Mouse (Mus musculus) kidney, embryonic 14.5 days (tissue): ENCODE results near the gene Tbx4. TPM values are rescaled to one million over a fixed set of nuclear protein-coding genes. Genes with fewer than 3 reads are reported as not detected.
A peak's percentile ranks its signal among the peaks of the same experiment; 100 is the strongest.

Experiments
- ATAC-seq: fragments of 200-750 bp; cut with Nextera tagmentation; 2 replicates; pipeline ENCODE4 v1.8.0; 2017; ENCODE audit warnings: moderate number of reproducible peaks, mild to moderate bottlenecking, moderate TSS enrichment, moderate library complexity; ENCODE audit not compliant: low FRiP score, low TSS enrichment
- H3K27ac ChIP-seq: fragments of 300-500 bp; sonication (generic); 2 replicates; pipeline ENCODE4 v1.5.1; 2014; ENCODE audit warnings: low read depth, mild to moderate bottlenecking, low read length, moderate library complexity, mixed read lengths
- H3K27me3 ChIP-seq: fragments of 300-500 bp; sonication (generic); 2 replicates; pipeline ENCODE4 v1.6.1; 2014; ENCODE audit warnings: mild to moderate bottlenecking, low read length; ENCODE audit not compliant: control insufficient read depth, insufficient read depth
- H3K36me3 ChIP-seq: fragments of 300-500 bp; sonication (generic); 2 replicates; pipeline ENCODE4 v1.6.1; 2014; ENCODE audit warnings: low read length, mixed read lengths; ENCODE audit not compliant: control insufficient read depth, insufficient read depth
- H3K4me1 ChIP-seq: fragments of 300-500 bp; sonication (generic); 2 replicates; pipeline ENCODE4 v1.6.1; 2014; ENCODE audit warnings: low read length, mixed read lengths; ENCODE audit not compliant: control insufficient read depth, insufficient read depth
- H3K4me2 ChIP-seq: fragments of 300-500 bp; sonication (generic); replicated peaks from 2 replicates; pipeline ENCODE4 v1.6.1; 2014; ENCODE audit warnings: low read depth, mild to moderate bottlenecking, low read length
- H3K4me3 ChIP-seq: fragments of 300-500 bp; sonication (generic); 2 replicates; pipeline ENCODE4 v1.5.1; 2014; ENCODE audit warnings: mild to moderate bottlenecking, low read length
- H3K9ac ChIP-seq: fragments of 300-500 bp; sonication (generic); 2 replicates; pipeline ENCODE4 v1.6.1; 2014; ENCODE audit warnings: low read depth, mild to moderate bottlenecking, low read length, moderate library complexity
- H3K9me3 ChIP-seq: fragments of 300-500 bp; sonication (generic); 2 replicates; pipeline ENCODE4 v1.6.1; 2016; ENCODE audit warnings: low read length; ENCODE audit not compliant: control insufficient read depth
- WGBS: fragments of 180-500 bp; shearing (Covaris S2); extraction: QIAGEN DNeasy Blood & Tissue Kit; methylation state at CpG from one replicate; pipeline ENCODE4 v1.1.7; 2014; 5-methylcytosine and 5-hydroxymethylcytosine counted together
- polyA plus RNA-seq: library from polyadenylated mRNA; unstranded; fragments of >200 nt; fragmentation: Nextera tagmentation; extraction: Ambion mirVana; gene quantifications from 2 replicates; pipeline ENCODE4 v1.2.1, GENCODE M21; 2014

Tbx4 gene
- polyA plus RNA-seq, 1 experiment from 2014 or later = not detected

DNA sequence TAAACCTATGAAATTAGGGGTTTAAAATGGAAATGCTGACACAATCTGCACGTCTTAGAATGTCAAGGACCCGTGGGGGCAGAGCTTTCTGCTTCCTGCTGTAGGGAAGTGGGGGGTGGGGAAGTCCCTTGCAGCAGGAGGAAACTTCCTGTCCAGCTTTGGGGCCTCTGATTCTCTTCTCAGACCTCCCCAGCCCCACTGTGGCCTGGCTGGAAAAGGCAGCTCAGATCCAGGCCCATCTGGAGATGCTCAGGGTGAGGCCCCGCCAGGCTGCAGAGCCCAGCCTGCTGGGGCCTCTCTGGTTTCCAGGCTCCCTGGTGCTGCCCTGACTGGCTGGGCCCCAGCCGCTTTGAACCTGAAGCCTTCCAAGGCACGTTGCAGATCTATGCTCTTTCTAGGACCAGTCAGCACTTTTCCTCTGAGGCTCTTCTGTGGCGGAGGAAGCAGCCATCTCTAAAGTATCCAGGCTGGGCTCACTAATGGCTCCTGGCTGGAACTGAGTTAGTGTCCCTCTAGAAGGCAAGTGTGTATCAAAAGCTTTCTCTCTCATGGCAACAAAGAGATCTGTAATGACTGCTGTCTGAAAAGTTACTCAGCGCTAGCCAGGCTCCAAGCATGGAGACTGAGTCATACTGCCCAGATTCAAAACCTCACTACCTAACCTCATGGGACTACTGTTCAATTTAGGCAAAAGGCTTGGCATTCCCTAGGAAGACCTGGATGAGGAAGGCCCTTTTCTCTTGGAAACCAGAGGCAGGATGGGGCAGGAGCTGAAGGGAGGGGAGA is 55.8 kb downstream of the Tbx4 start:
- H3K9me3 ChIP-seq = no peaks in the 10 kb centered on the region
- peak; percentile 43; the same call in 1 of the 2 replicates for ATAC-seq
- H3K27ac ChIP-seq = peak overlapping the region; percentile 53; the same call in 1 of the 2 replicates
- H3K4me1 ChIP-seq = peaks cover 6% of the 10 kb centered on the region; the same call in 1 of the 2 replicates
- 0 out of 2 replicates have a peak overlapping the region, but pooled peaks have one; percentile 13 for H3K9ac ChIP-seq
- no peak overlapping the region for H3K4me3 ChIP-seq
- no peak overlapping the region for H3K4me2 ChIP-seq
- no peaks in the 10 kb centered on the region for H3K36me3 ChIP-seq
- no peaks in the 10 kb centered on the region for H3K27me3 ChIP-seq
- 31% methylated on average over 7 of the region's 7 CpGs for WGBS

DNA sequence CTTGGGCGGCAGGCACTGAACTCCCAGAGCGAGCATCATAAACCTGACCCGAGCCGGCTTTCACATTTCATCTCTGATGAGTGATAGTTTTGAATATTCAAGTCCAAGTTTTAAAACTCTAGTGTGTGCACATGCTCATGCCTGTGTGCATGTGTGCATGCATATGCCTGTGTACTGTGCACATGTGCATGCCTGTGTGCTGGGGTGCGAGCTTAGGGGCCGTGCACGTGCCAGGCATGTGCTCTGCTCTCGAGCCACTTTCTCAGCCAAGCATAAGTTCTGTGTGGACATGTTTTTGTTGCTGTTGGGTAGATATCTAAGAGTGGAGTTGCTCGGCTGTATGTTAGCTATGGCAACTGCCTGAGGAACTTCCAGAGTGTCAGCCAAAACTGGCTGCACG is 62.5 kb downstream of the Tbx4 start:
- H3K27ac ChIP-seq = no peak overlapping the region
- H3K4me2 ChIP-seq = no peak overlapping the region
- no peaks in the 10 kb centered on the region for H3K27me3 ChIP-seq
- no peak for ATAC-seq
- no peaks in the 10 kb centered on the region for H3K4me1 ChIP-seq
- no peaks in the 10 kb centered on the region for H3K9me3 ChIP-seq
- H3K9ac ChIP-seq = no peak overlapping the region
- no peaks in the 10 kb centered on the region for H3K36me3 ChIP-seq
- WGBS = 86% methylated on average over 10 of the region's 10 CpGs
- H3K4me3 ChIP-seq = no peak overlapping the region

DNA sequence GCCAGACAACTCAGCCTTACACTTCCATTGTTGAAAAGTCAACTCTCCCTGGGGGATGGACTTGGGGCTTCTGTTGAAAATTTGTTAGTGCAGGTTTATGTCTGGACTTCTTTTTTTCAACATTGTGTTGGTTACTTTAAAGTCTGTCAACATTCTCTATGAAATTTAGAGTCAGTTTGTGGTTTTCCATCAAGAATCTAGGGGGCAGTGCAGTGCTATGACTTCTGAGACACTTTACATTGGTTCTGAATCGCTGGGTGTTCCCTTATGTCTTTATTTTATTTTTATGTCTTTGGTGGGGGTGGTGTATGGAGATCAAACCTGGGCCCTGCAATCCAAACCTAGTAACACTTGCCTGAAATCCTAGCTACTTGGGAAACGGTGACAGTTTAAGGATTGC is 63.5 kb downstream of the Tbx4 start:
- H3K27me3 ChIP-seq = no peaks in the 10 kb centered on the region
- no peak overlapping the region for H3K4me2 ChIP-seq
- no peak overlapping the region for H3K27ac ChIP-seq
- 69% methylated on average over 2 of the region's 2 CpGs for WGBS
- ATAC-seq = no peak
- no peak overlapping the region for H3K9ac ChIP-seq
- no peaks in the 10 kb centered on the region for H3K36me3 ChIP-seq
- no peaks in the 10 kb centered on the region for H3K4me1 ChIP-seq
- no peak overlapping the region for H3K4me3 ChIP-seq
- no peaks in the 10 kb centered on the region for H3K9me3 ChIP-seq

DNA sequence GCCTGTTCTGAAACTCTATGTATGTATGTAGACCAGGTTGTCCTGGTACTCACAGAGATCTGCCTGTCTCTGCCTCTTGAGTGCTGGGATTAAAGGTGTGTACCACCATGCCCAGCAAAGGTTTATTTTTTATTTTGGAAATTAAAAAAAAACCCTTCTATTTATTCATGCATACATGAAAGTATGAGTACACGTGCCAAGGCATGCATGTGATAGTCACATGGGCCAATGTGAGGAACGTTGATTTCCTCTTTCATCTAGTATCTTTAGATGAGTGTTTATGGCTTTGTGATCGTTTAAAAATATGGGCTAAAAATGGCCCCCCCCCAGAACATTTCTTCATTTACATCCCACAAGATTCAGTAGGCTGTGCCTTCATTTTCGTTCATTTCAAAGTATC is 66.3 kb downstream of the Tbx4 start:
- Histone ChIP-seq H3K9me3 (no peaks in the 10 kb centered on the region), H3K9ac (no peak overlapping the region), H3K4me3 (no peak overlapping the region), H3K4me2 (no peak overlapping the region), H3K27ac (no peak overlapping the region), H3K4me1 (no peaks in the 10 kb centered on the region), H3K36me3 (no peaks in the 10 kb centered on the region), H3K27me3 (no peaks in the 10 kb centered on the region)
- 90% methylated on average over 4 of the region's 4 CpGs for WGBS
- no peak for ATAC-seq

- H3K36me3 ChIP-seq = no peaks in the 10 kb centered on the region
- H3K4me3 ChIP-seq = no peak overlapping the region
- H3K27me3 ChIP-seq = no peaks in the 10 kb centered on the region
- WGBS = 63% methylated on average over 12 of the region's 12 CpGs
- no peaks in the 10 kb centered on the region for H3K9me3 ChIP-seq
- H3K4me2 ChIP-seq = no peak overlapping the region
- no peak for ATAC-seq
- H3K9ac ChIP-seq = no peak overlapping the region
- H3K27ac ChIP-seq = no peak overlapping the region
- no peaks in the 10 kb centered on the region for H3K4me1 ChIP-seq
Measured at GRCm38 (mm10) chr11:85955611-85956010, 69.4 kb downstream of the Tbx4 start.

GRCm38 (mm10) chr11:85956422-85956821 is 70.2 kb downstream of the Tbx4 start:
- no peak overlapping the region for H3K9ac ChIP-seq
- H3K4me3 ChIP-seq = no peak overlapping the region
- ATAC-seq = no peak
- no peaks in the 10 kb centered on the region for H3K9me3 ChIP-seq
- H3K36me3 ChIP-seq = no peaks in the 10 kb centered on the region
- H3K4me1 ChIP-seq = 0 out of 2 replicates have a peak, but pooled peaks cover 4% of the 10 kb centered on the region
- no peaks in the 10 kb centered on the region; the same call in 1 of the 2 replicates for H3K27me3 ChIP-seq
- H3K27ac ChIP-seq = no peak overlapping the region
- H3K4me2 ChIP-seq = no peak overlapping the region
- WGBS = 62% methylated on average over 10 of the region's 10 CpGs

- WGBS = 79% methylated on average over 6 of the region's 6 CpGs
Measured at GRCm38 (mm10) chr11:85956950-85957778, 70.9 kb downstream of the Tbx4 start.

DNA sequence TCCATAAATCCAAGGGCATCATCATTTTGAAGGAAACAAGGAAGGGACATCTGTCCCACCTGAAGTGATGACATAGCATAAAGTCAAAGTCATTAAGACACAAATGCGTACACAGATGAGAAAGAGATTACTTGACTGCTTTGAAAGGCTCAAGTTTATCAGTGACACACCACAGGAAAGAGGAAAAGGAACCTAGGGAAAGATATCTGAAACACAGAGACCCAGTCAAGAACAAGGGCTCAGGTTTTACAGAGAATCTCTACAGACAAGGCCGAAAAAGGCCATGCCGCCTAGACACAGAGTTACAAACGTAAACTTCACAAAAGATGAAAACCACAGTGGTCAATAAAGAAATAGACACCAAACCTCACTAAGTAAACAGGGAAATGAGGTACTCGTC is 73.6 kb downstream of the Tbx4 start:
- H3K27me3 ChIP-seq = no peaks in the 10 kb centered on the region; the same call in 1 of the 2 replicates
- ATAC-seq = no peak
- no peak overlapping the region for H3K27ac ChIP-seq
- H3K4me1 ChIP-seq = 0 out of 2 replicates have a peak, but pooled peaks cover 5% of the 10 kb centered on the region
- no peak overlapping the region for H3K4me2 ChIP-seq
- WGBS = 93% methylated on average over 5 of the region's 5 CpGs
- H3K4me3 ChIP-seq = no peak overlapping the region
- H3K9ac ChIP-seq = no peak overlapping the region
- H3K36me3 ChIP-seq = no peaks in the 10 kb centered on the region
- no peaks in the 10 kb centered on the region for H3K9me3 ChIP-seq

More at GRCm38 (mm10) chr11:85956950-85957778, 70.9 kb downstream of the Tbx4 start:
- 0 out of 2 replicates have a peak, but pooled peaks cover 5% of the 10 kb centered on the region for H3K4me1 ChIP-seq
- no peak for ATAC-seq
- no peak overlapping the region for H3K4me2 ChIP-seq
- H3K9ac ChIP-seq = no peak overlapping the region
- H3K27ac ChIP-seq = no peak overlapping the region
- no peaks in the 10 kb centered on the region for H3K9me3 ChIP-seq
- H3K27me3 ChIP-seq = no peaks in the 10 kb centered on the region; the same call in 1 of the 2 replicates
- H3K4me3 ChIP-seq = no peak overlapping the region
- no peaks in the 10 kb centered on the region for H3K36me3 ChIP-seq
